Mouse (Mus musculus): ENCODE results near the gene Fgfrl1. TPM values are rescaled to one million over a fixed set of nuclear protein-coding genes. Genes with fewer than 3 reads are reported as not detected.

The Fgfrl1 gene
- polyA plus RNA-seq (2017; shearing (Covaris generic)), result not detected

DNA sequence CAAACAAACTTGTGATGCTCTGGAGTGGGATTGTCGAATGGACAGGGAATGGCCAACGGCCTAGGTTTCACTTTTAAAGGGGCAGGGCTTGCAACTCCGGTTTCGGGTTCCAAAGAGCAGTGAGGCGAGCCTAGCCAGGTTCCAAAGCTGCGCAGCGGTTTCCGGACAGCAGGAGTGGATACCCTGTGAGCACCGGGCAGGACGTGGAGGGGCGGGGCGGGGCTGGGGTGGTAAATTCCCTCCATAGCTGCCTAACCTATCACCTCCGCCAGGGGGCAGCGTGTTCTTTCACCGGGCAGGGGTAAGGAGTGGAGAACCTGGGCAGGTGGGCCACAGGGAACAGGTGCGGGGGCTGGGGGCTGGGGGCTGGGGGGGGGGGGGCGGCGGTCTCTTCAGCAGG is at the start of gene Fgfrl1:
TSS of gene Fgfrl1 (plus strand) at position 112 of the 400 bp plus-strand sequence.

GRCm38 (mm10) chr5:108659698-108660631 is 32.2 kb upstream of the Fgfrl1 start, which contains the start of gene Idua:
Gene Idua, plus strand, starts transcription at chr5:108660331.

DNA sequence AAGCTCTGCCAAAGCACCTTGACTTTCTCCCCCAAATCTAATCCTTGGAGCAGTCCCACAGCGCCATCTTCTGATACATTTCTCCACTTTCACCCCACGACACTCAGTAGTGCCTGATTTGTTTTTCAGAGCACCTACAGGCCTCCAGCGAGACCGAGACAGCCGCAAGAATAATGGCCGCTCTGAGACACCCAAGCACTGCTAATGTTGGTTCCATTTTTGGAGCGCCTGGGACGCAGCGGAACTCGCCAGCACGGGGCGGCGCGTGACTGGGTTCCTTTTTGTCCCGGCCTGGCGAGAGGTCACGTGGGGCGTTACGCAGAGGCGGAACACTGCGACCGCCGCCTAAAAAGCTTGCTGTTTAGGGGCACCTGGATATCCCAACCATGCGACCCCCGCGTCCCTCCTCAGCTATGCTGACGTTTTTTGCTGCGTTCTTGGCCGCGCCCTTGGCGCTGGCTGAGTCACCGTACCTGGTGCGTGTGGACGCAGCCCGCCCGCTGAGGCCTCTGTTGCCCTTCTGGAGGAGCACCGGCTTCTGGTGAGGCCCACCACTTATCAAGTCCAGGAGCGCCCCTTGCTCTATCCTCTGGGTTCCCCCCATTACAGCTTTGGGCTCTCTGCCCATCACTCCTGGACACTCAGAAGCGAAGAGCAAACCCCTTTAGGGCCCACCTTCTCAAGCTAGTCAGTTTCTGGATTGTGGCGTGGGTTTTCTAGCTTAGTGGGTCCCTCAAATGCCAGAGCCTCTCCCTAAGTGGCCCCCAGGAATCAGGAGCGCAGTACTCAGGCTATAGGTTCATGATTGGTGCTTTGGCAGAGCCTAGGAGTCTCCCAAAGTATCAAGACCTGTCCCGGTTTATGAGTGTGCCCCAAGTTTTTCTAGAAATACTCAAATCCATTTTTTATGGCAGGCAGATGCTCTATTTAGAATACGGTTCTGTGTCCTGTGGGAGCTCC is 22.9 kb upstream of the Fgfrl1 start, which contains the start of gene Dgkq:
TSS of gene Dgkq (minus strand) at position 696 of the 960 bp plus-strand sequence.

DNA sequence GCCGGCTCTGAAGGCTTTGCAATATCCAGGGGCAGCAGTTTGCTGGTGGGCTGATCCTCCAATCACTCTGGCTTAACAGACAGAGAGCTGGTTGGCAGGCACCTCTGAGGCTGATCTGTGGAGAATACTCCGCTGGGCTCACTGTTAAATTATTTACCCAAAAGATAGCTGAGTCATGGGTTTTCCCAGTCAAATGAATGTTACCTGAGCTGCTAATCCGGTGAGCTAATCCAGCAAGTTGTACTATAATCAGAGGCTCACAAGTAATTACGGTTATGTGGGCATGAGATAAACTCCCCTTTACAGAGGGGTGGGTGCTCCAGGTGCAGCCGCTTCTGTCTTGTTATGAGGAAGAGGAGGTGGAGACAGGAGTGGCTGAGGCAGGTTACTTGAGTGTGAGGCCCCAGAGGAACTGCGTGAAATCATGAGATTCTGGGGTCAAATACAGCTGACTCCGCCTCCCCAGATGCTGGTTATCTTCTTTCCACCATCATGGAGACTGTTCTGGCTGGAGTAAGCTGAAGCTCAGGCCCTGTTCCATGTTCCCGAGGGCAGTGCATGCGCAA is 16.8 kb upstream of the Fgfrl1 start, which contains the start of gene Slc26a1:
TSS of gene Slc26a1 (minus strand) at position 319 of the 566 bp plus-strand sequence.

Other genes with a start within 250 kb of the Fgfrl1 start
- gene Mfsd7a, start 243.5 kb upstream of the Fgfrl1 start, polyA plus RNA-seq (2017; shearing (Covaris generic)), result not detected
- 16.6 TPM for gene Pcgf3, start 231.2 kb upstream of the Fgfrl1 start, polyA plus RNA-seq (2017; shearing (Covaris generic))
- gene Cplx1, start 142.4 kb upstream of the Fgfrl1 start, polyA plus RNA-seq (2017; shearing (Covaris generic)), result not detected
- 153 TPM for gene Gak, start 62.6 kb upstream of the Fgfrl1 start, polyA plus RNA-seq (2017; shearing (Covaris generic))
- gene Tmem175, start 62.6 kb upstream of the Fgfrl1 start, polyA plus RNA-seq (2017; shearing (Covaris generic)), result 42.7 TPM
- gene Idua, start 32.1 kb upstream of the Fgfrl1 start, polyA plus RNA-seq (2017; shearing (Covaris generic)), result 50.5 TPM
- gene Dgkq, start 22.7 kb upstream of the Fgfrl1 start, polyA plus RNA-seq (2017; shearing (Covaris generic)), result 15.6 TPM
- gene Slc26a1, start 16.8 kb upstream of the Fgfrl1 start, polyA plus RNA-seq (2017; shearing (Covaris generic)), result 0.12 TPM
- not detected for gene Rnf212, start 82.6 kb downstream of the Fgfrl1 start, polyA plus RNA-seq (2017; shearing (Covaris generic))
- gene Tmed11, start 103.0 kb downstream of the Fgfrl1 start, polyA plus RNA-seq (2017; shearing (Covaris generic)), result not detected
- not detected for gene Vmn2r8, start 116.5 kb downstream of the Fgfrl1 start, polyA plus RNA-seq (2017; shearing (Covaris generic))
- not detected for gene Vmn2r9, start 160.2 kb downstream of the Fgfrl1 start, polyA plus RNA-seq (2017; shearing (Covaris generic))